Mouse (Mus musculus): ENCODE results near the gene Tectb.
"Not testable (repeated sequence)": the region's sequence is repeated elsewhere in the genome, so short reads cannot be mapped to it uniquely, and the experiment has no call there.

Tectb gene

DNA sequence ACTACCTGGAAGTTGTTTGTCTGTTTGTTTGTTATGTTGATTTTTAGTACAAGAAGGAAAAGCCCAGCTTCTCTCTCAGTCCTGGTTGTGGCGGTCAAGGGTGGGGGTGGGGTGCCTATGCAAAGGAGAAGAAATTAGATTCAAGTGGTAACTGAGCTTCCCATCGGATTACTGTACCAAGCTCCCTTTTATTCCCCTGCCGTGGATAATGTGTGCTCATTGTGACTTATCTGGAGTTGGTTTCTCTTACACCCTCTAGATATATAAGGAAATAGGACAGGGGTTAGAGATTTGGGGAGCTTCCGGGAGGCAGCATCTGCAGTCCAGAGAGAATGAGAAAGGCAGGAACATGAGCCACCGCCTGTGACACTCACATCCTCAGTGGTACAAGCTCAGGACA is at the start of gene Tectb:
Tectb (plus strand) TSS at position 301 of the 400 bp plus-strand sequence.
- CTCF ChIA-PET, result no interaction called here

DNA sequence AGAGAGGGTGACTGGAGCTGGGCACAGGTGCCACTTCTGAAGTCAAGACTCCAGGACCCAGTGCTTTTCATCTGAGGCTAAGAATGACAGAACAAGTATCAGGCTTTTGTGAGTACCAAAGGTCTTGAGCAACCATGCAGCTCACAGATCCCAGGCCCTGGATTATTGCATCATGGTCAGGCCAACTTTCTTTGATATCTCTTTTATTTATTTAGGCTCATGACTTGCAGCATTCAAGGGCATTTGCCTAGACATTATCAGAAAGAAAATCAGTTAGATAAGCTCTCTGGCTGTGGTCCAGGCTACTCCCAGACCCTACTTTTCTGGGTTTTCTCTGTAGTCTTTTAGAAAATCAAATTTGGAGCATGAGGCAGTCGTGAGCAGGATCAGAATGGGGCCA is 48.8 kb upstream of the Tectb start:
- CTCF ChIA-PET, result no interaction called here

DNA sequence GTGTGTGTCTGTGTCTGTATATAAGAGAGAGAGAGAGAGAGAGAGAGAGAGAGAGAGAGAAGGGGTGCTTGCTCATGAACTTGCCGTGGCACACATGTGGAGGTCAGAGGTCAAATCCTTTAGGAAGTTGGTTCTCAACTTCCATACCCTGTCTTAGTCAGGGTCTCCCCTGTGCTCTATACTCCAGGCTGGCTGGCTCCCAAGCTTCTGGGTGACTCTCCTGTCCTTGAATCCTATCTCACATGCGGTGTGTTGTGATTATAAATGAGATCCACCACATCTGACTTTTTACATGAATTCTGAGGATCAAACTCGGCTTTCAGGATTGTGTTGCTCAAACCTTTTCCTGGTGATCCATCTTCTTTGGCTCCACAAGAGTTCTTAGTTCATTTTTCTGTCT is 48.1 kb upstream of the Tectb start:
- CTCF ChIA-PET, result no interaction called here

DNA sequence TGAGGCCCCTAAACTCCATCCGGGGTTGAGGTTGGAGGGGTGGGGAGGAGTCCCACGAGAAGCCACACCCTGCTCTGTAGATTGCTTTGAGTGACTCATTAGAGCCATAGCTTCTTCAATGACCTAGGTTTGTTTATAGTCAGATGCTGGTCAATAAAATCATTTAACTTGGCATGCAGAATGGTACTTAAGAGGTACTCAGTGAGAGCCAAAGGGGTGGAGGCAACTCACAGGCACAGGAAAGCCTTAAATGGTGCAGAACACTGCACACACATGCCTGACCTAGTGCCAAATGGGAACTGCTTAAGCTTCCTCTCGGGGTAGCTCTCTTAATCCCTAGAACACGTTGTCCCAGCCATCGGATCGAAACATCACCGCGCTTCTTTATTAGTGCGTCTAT is 46.0 kb upstream of the Tectb start:
- CTCF ChIA-PET, result no interaction called here

DNA sequence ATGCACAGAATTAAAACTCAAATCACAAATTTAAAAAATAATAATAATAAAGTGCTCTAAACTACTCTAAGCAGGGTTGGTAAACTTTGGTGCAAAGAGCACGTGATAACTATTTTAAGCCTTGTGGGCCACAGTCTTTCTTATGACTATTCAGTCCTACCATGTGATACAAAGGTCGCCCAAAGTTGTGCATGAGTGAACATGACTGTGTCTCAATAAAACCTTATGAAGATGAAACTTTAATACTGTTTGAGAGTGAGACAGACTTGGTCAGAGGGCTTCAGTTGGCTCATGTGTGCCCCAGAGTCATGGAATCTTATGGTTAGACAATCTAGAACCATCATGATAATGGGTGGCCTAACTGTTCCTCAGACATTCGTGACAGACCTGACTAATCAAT is 44.6 kb upstream of the Tectb start:
- CTCF ChIA-PET, result no interaction called here

DNA sequence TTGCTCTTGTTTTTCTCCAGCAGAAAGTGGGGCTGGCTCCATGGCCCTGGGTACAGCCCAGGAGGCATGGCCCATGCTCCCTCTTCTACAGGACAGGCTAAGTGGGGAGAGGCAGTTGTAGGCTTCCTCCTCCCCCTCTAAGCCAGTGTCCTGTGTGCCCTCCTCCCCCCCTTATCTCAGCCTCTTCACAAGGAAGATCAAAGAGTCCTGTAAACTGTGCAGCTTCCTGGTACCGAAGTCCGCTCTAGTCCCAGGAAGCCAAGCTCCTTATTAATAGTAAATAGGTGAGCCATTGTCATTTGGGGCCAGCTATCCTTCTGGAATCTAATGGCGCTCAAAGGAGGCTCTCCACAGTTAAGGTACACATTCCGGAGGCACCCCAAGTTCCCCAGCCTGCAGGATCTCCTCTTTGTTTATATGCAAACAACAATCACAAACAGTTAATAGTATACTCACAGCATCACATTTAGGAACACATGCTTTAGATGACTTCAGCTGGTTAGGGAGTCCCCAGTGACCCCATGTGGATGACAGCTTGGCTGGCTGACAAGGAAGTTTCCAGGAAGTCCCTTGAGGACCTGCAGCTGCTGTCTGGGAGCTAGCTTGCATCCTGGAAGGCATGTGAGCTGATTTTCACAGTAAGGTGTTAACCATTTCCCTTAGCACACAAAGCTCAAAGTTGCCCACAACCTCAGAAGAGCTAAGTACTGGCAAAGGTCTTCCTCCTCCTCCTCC is 43.7 kb upstream of the Tectb start:
- CTCF ChIA-PET, result no interaction called here

DNA sequence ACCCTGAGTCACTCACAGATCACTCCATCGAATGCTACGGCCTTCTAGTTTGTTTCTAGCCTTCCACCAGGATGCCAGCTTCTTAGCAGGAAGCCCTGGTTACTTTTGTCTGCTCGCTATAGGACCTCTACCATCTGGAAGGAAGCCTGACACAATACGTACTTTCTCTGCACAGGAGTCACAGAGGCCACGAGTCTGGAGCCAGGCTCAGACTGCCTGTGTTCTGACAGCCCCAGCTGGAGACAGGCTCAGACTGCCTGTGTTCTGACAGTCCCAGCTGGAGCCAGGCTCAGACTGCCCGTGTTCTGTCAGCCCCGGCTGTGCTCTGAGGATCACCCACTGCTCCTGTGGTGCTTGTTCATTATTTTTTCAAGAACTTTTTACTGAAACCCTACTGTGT is 42.6 kb upstream of the Tectb start:
- CTCF ChIA-PET, result no interaction called here

DNA sequence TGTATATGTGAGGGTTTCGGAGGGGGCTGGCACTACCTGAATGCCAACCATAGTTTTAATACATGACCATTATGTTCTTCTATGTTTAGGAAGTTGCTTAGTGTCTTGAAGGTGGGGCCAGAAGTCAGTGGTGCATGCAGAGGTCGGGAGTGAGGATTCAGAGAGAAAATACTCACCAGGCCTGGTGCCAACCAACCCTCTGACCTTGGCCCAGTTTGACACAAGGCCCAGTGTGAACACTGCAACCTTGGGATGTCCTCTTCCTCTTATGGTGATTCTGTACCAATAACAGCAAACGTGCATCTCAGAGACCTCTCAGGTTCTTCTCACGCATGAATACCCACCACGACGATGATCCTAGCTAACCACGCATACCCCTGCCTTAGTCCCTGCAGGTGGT is 42.0 kb upstream of the Tectb start:
- CTCF ChIA-PET, result no interaction called here

DNA sequence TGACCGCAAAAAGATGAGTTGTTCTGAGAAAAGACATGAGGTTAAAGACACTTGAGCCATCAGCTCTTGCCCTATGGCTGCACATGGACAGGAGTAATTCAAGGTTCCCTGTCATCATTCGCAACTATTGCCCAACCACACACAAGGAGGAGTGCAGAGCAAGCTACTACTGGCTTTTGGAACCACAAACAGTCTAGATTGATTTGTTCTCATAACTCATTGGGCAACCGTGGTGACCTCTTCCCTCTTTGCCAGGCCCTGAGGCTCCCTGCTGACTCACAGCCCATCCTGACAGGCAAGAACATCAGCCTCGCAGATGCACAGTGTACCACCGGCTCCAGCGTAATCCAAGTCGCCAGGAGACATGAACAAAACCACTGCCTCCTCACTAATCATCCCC is 41.2 kb upstream of the Tectb start:
- CTCF ChIA-PET, result no interaction called here

DNA sequence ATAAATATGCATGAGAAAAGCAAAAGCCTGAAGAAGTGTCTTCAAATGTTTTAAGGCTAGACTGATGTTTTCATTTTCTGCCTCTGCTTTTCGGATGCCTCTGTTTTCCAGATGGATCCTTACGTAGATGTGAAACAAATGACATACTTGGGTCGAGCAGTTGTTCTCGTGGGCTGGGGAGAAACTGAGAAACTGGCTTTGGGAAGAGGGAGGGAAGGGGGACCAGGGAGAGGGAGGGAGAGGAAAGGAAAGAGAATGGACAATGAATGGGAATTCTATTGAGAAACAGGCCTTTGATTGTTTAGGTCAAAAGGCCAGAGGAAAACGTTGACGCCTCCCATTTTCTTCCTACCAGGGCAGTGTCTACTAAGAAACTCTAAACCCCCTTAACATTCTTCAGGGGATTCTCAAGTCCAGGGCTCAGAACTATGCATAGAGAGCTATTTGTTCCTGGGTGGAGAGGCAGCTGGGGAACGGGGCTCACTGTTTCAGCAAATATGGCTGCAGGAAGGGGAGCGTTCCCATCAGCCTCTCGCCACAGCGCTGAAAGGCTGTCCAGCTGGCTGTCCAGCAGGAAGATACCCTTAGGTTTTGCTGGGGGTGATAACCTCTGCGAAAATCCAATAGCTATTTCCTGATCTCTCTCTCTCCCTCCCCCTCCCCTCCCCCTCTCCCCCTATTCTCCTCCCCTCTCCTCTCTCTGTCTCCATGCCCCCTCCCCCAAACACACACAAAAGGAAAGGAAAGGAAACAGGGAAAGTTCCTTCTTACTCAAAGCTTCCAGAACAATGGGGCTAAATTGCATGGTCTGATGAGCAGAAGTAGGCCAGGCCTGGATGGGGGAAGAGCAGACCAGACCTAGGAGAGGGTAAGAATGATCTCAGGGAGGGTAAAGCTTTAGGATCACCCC is 36.9 kb upstream of the Tectb start:
- CTCF ChIA-PET, result no interaction called here

DNA sequence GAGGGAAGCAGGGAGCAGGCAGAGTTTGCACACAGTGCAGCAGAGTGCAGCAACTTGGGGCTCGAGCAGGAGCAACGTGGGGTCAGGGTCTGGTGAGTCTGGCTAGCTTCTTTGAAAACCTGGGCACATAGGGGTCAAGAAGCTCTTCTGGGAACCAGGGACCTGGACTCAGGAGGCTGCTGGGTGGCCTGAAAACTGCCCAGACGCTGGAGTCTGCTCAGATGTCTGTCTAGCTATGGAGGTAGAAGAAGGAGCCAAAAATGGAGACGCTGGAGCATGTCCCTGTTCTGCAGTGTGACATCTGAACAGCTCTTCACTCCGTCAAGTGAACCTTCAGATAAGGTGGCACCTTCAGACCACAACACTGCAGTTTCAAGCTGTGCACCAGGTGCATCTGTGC is 35.8 kb upstream of the Tectb start:
- CTCF ChIA-PET, result no interaction called here

DNA sequence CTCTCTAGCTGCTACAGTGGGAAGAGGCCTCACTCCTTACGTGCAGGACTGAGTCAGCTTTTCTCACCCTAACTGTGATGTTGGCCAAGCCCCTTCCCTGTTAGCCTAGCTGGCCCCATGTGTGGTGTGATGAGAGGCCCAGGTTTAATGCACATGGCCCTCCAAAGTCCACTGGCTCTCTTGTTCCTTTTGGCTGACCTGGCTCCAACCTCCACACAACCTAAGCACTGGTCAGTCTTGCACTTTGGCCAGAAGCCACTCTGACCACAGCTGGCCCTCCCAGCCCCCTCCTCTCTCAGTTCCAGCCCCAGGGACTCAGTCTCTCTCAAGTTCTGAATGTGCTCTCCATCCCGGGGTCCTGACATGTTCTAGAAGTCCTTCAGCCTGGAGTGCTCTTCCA is 35.4 kb upstream of the Tectb start:
- CTCF ChIA-PET, result no interaction called here

DNA sequence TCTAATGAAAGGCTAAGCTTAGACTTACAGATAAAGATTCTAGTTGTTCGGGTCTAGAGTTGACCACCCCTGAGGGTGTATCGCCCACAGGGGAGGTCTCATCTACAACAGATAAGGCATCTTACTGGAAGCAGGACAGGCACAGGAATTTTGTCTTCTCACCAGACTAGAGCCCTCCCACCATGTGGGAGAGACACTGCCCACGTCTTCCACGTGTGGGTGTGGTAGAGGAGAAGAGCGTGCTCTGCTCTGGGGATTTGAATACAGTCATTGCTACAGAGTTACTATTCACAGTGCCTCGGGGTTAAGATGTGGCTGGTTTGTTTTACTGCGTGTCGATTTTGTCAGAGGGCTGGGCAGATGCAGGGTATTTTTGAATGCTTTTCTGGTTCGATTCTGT is 33.0 kb upstream of the Tectb start:
- CTCF ChIA-PET, result no interaction called here

DNA sequence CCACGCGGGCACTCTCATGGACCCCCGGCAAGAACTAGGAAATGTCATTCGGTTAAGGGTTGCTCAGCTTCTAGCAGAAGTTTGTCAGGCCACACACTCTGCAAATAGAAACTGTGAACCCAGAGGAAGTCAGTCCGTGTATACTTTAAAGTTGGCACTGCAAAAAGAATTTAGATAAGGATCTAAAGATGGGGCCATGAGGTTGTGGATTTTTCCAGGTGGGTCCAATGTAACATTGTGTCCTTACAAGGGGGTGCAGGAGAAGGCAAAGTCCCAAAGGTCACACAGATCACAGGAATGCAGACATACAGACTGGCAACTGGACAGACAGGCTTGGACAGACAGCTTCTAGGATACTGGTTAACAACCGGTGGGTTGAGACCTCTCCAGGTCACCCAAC is 32.4 kb upstream of the Tectb start:
- CTCF ChIA-PET, result no interaction called here

DNA sequence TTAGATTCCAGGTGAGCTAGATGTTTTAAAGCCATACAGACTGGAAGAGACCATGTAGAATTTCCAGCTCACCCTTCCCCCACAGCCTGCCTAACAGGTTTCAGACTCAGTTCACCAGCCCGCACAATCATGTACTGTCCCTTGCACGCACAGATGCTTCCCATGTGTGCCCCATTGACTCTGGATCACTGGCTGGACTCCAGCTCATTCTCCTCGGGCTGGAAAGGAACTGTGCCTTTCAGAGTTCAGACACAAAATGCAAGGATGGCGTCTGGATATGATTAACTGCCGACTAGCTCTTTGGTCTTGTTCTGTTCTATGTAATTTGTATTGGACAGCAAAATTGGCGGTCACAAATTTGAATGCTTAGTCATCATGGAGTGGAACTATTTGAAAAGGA is 30.9 kb upstream of the Tectb start:
- CTCF ChIA-PET, result no interaction called here

DNA sequence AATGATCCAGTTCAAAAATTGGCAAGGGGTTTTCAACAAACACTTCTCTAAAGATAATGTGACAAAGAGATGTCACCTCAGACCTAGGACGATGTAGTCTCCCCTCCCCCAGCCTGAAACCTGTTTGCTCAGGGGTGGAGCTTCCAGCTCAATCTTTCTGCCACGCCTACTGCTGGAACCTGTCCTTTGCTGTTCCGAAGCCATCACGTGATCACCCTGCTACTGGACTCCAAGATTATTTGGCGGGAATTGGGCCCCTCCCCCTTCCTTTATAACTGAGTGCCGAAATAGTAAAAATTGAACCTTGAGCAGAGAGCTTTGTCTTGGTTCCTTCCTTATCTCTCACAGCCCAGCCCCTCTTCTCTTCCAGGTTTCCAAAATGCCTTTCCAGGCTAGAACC is 28.3 kb upstream of the Tectb start:
- CTCF ChIA-PET, result not testable (repeated sequence)

DNA sequence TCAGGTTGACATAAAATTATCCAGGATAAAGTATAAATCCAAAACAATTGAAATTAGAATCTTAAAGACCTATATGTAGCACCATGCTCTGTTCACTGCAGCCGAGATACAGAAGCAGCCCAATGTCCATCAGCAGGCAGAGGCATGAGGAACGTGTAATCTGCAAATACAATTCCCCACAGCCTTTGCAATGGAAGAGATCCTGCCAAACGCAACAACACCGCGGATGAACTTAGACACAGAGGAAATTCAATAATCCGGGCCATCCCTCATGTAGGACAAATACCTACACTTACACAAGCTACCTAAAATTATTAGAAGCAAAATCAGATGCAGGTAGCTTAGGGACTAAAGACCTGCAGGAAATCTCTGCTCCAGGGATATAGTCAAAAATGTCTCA is 27.6 kb upstream of the Tectb start:
- CTCF ChIA-PET, result no interaction called here

DNA sequence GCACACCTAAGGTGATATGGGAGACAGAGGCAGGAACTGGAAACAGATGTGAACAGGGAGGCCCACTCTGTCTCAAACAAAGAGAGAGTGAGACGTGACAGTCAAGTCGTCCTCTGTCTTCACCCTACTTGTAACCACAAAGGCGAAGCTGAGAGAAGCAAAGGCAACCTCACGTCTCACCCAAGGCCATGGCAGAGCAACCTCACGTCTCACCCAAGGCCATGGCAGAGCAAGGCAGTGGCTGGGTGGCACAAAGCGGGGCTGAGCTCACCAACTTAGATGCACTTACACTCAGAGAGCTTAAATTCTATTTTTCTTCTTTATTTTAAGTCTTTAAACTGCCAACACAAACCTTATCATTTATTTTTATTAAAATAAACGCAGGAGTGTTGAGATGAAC is 23.5 kb upstream of the Tectb start:
- CTCF ChIA-PET, result no interaction called here

DNA sequence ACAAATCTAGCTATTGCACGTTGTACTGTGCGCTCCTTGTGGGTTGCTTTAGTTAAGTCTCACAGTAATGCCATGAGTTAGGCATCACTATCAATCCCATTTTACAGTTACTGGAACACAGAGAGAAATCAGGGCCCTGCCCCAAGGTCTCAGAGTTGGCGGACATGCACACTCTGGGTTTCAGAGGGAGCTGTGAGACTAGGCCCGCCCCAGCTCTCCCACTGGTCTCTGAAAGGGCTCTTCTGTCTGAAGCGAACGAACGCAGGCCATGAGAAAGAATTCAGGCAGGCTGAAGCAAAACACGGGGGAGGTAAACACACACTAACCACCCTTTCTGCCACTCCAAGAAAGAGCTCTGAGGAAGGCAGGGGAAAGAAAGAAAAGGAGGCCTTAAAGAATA is 21.9 kb upstream of the Tectb start:
- CTCF ChIA-PET, result no interaction called here

DNA sequence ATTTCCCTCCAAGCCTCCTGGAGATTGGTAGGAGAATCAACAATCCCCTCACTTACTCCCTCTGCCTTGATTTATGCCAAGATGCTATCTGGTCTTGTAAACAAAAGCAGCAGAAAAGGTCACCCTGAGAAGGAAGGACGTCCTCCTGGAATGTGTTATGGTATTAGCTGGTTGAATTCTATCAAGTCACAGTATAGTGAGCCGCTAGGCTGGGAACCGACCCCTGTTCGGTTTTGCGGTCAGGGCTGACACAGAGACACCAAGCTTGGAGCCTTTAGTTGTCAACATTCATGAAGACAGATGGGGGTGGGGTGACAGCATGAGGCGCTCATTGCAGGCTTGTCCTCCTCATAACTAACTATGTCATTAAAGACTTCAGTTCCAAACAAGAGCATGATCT is 20.7 kb upstream of the Tectb start:
- CTCF ChIA-PET, result no interaction called here

DNA sequence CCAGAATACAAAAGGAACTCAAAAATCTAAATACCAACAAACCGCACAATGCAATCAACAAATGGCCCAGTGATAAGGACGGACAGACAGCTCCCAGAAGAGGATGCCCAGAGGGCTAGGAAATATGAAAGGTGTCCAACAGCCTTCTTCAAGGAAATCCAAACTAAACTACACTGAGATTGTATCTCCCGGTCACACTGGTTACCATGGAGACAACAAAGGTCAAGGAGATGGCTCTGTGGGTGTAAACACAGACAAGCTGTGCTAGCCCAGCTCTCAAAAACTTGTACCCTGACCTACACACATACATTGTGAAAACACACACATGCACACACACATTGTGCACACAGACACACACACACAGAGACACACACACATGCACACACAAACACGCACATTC is 18.3 kb upstream of the Tectb start:
- CTCF ChIA-PET, result no interaction called here

DNA sequence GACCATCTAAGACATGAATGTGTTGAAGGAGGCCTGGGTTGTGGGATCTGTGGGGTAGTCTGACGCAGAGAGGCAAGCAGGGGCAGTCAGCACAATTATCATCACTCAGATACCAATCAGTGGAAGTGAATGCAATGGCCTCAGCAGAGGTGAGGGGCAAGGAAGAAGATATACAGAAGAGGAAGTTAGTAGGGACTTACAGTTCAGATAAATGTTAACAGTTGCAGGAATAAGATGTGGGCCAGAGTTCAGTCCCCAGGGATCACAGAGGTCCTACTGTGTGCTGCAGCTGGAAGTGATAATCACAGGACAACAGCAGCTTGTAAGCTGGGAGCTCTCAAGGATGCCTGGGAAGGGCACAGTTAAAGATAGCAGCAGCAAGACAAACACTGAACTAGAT is 16.4 kb upstream of the Tectb start:
- CTCF ChIA-PET, result no interaction called here

DNA sequence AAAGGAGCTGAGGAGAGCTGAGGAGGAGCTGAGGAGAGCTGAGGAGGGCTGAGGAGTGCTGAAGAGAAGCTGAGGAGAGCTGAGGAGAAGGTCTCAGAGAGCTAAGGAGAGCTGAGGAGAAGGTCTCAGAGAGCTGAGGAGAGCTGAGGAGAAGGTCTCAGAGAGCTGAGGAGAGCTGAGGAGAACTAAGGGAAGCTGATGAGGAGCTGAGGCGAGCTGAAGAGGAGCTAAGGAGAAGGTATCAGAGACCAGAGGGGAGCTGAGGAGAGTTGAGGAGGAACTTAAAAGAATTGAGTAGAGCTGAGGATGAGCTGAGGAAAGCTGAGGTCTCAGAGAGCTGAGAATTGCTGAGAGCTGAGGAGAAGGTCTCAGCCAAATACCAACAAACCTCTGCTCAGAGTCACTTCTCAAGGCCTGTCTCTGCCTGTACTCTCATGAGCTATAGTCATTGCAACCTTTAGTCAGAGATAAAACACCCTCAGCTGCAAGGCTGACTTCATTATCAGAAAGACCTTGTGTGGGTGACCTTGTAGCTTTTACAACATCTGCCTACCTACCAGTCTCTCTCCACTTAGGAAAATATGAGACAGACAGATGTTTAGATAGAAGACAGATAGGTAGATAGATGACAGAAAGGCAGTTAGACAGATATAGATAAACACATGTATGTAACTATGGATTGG is 15.2 kb upstream of the Tectb start:
- CTCF ChIA-PET, result no interaction called here
